Mouse (Mus musculus) midbrain, embryonic 11.5 days (tissue): Measurements from ENCODE around the gene Zswim1. TPM values are rescaled to one million over a fixed set of nuclear protein-coding genes. Genes with fewer than 3 reads are reported as not detected.

Source experiments
- polyA plus RNA-seq: library from polyadenylated mRNA; unstranded; fragments of >200 nt; fragmentation: Nextera tagmentation; extraction: Ambion mirVana; gene quantifications from 2 replicates; pipeline ENCODE4 v1.2.1, GENCODE M21; 2014

The Zswim1 gene
- polyA plus RNA-seq, 1 experiment from 2014 or later, result 22.0 TPM

Other genes starting within 250 kb of the Zswim1 start
- not detected in 2 replicates for gene Spint3, start 249.2 kb upstream of the Zswim1 start, polyA plus RNA-seq
- gene Wfdc6a, start 237.2 kb upstream of the Zswim1 start, polyA plus RNA-seq, result not detected in 2 replicates
- gene Eppin, start 229.1 kb upstream of the Zswim1 start, polyA plus RNA-seq, result not detected in 2 replicates
- not detected in 2 replicates for gene Wfdc6b, start 209.2 kb upstream of the Zswim1 start, polyA plus RNA-seq
- gene Wfdc8, start 209.1 kb upstream of the Zswim1 start, polyA plus RNA-seq, result not detected in 2 replicates
- gene Wfdc16, start 183.9 kb upstream of the Zswim1 start, polyA plus RNA-seq, result not detected in 2 replicates
- not detected in 2 replicates for gene Wfdc10, start 166.6 kb upstream of the Zswim1 start, polyA plus RNA-seq
- gene Wfdc9, start 166.1 kb upstream of the Zswim1 start, polyA plus RNA-seq, result not detected in 2 replicates
- not detected in 2 replicates for gene Wfdc11, start 148.6 kb upstream of the Zswim1 start, polyA plus RNA-seq
- 0.21 TPM in 1 of 2 replicates, not detected in the other for gene Wfdc13, start 137.6 kb upstream of the Zswim1 start, polyA plus RNA-seq
- gene Spint4, start 124.2 kb upstream of the Zswim1 start, polyA plus RNA-seq, result not detected in 2 replicates
- not detected in 2 replicates for gene Spint5, start 107.4 kb upstream of the Zswim1 start, polyA plus RNA-seq
- gene Wfdc3, start 76.8 kb upstream of the Zswim1 start, polyA plus RNA-seq, result 0.66 and 0.85 TPM in 2 replicates
- gene Dnttip1, start 76.7 kb upstream of the Zswim1 start, polyA plus RNA-seq, result 75.9 and 82.5 TPM in 2 replicates
- gene Ube2c, start 52.8 kb upstream of the Zswim1 start, polyA plus RNA-seq, result 520 and 544 TPM in 2 replicates
- not detected in 2 replicates for gene Tnnc2, start 42.7 kb upstream of the Zswim1 start, polyA plus RNA-seq
- gene Snx21, start 36.9 kb upstream of the Zswim1 start, polyA plus RNA-seq, result 10.4 and 11.7 TPM in 2 replicates
- gene Acot8, start 17.8 kb upstream of the Zswim1 start, polyA plus RNA-seq, result 10.2 and 12.6 TPM in 2 replicates
- gene Zswim3, start 17.6 kb upstream of the Zswim1 start, polyA plus RNA-seq, result 11.4 and 12.6 TPM in 2 replicates
- gene Spata25, start 5.9 kb downstream of the Zswim1 start, polyA plus RNA-seq, result not detected in 2 replicates
- 84.8 and 89.7 TPM in 2 replicates for gene Ctsa, start 10.2 kb downstream of the Zswim1 start, polyA plus RNA-seq
- gene Neurl2, start 10.8 kb downstream of the Zswim1 start, polyA plus RNA-seq, result 3.8 and 4.5 TPM in 2 replicates
- gene Pltp, start 35.0 kb downstream of the Zswim1 start, polyA plus RNA-seq, result 91.8 and 97.3 TPM in 2 replicates
- 62.0 and 65.7 TPM in 2 replicates for gene Pcif1, start 56.6 kb downstream of the Zswim1 start, polyA plus RNA-seq
- gene Zfp335, start 89.1 kb downstream of the Zswim1 start, polyA plus RNA-seq, result 8.2 and 8.8 TPM in 2 replicates
- 1.9 and 2.0 TPM in 2 replicates for gene Mmp9, start 118.1 kb downstream of the Zswim1 start, polyA plus RNA-seq
- gene Slc12a5, start 138.1 kb downstream of the Zswim1 start, polyA plus RNA-seq, result 2.8 and 3.0 TPM in 2 replicates
- 76.9 and 85.6 TPM in 2 replicates for gene Ncoa5, start 212.2 kb downstream of the Zswim1 start, polyA plus RNA-seq
- 5.6 and 7.3 TPM in 2 replicates for gene Cd40, start 232.9 kb downstream of the Zswim1 start, polyA plus RNA-seq